Comparison of ENCODE assay signal across 19 mouse cellular contexts in genomic region chr5:21172316-21172715, GRCm38 (mm10). TPM values are rescaled to one million over a fixed set of nuclear protein-coding genes. Genes with fewer than 3 reads are reported as not detected.
DNase-seq lines count a peak whose midpoint lies in the region; ATAC-seq and TF ChIP-seq lines count a peak whose summit lies in the region.
"Had no signal": no experiment of that assay in that cellular context is flagged by ENCODE, and none has a peak within 500 bp of the region (broad histone marks: within the 10 kb centered on the region; RNA-seq: fewer than 3 reads in every experiment).

No protein-coding gene starts in this region.

- DNase-seq in adrenal gland, postnatal 10 days, result peak; percentile 61
- no peak for DNase-seq in adrenal gland, adult 18-20 months (ENCODE audit: low spot score in 2 of 2)
- DNase-seq in hindbrain, embryonic 14.5 days (ENCODE audit: low spot score), result no peak
- DNase-seq in hindbrain, embryonic 10.5 days (ENCODE audit: low spot score), result no peak
- peak; percentile 35 to 46 for DNase-seq in right cerebral cortex, postnatal 10 days (ENCODE audit: low spot score in 2 of 2)
- no peak for DNase-seq in right cerebral cortex, postnatal 36 days (ENCODE audit: low spot score in 2 of 2)
- no peak for DNase-seq in lung, adult 2 months
- DNase-seq in thymus, adult 18-20 months, result no peak
- DNase-seq: adrenal gland, adult 2 months; gastrocnemius, postnatal 10 days; kidney, adult 8-10 months; kidney, postnatal 4 days; liver; right cerebral cortex, postnatal 14 days had no signal

- no peak overlapping the region for H3K9ac ChIP-seq in hindbrain, embryonic 14.5 days
- H3K9ac ChIP-seq: embryonic facial prominence, embryonic 12.5 days; heart, embryonic 12.5 days; lung, embryonic 15.5 days had no signal

- H3K36me3 ChIP-seq in hindbrain, embryonic 14.5 days (replicated peaks; ENCODE audit: control insufficient read depth, insufficient read depth), result no peaks in the 10 kb centered on the region
- H3K36me3 ChIP-seq in hindbrain, embryonic 10.5 days, result no peaks in the 10 kb centered on the region
- H3K36me3 ChIP-seq: embryonic facial prominence, embryonic 12.5 days; forebrain, embryonic 10.5 days; heart, embryonic 12.5 days; lung, embryonic 15.5 days had no signal

- peak overlapping the region; percentile 58; the same call in 1 of the 2 replicates for H3K27ac ChIP-seq in hindbrain, embryonic 14.5 days
- H3K27ac ChIP-seq in hindbrain, embryonic 10.5 days, result no peak overlapping the region
- H3K27ac ChIP-seq: embryonic facial prominence, embryonic 12.5 days; forebrain, embryonic 10.5 days; lung, embryonic 15.5 days had no signal

- no peak for TF ChIP-seq CTCF in lung, adult 2 months (IDR thresholded peaks at IDR 0.05; ENCODE audit: insufficient read depth, low read length)

- 45% methylated on average over 3 of the region's 3 CpGs for WGBS in hindbrain, embryonic 14.5 days
- WGBS in hindbrain, embryonic 10.5 days, result 81% methylated on average over 3 of the region's 3 CpGs
- 77% methylated on average over 3 of the region's 3 CpGs for WGBS in lung, adult 2 months

- no peak overlapping the region for H3K4me3 ChIP-seq in hindbrain, embryonic 14.5 days (replicated peaks; ENCODE audit: low read length)
- no peak overlapping the region for H3K4me3 ChIP-seq in hindbrain, embryonic 10.5 days
- H3K4me3 ChIP-seq in lung, adult 2 months (replicated peaks; ENCODE audit: extremely low read depth, low read depth, low read length), result no peak overlapping the region
- H3K4me3 ChIP-seq: embryonic facial prominence, embryonic 12.5 days; forebrain, embryonic 10.5 days; heart, embryonic 12.5 days; lung, embryonic 15.5 days; megakaryocyte, embryonic 14.5 days had no signal

- no peaks in the 10 kb centered on the region for H3K9me3 ChIP-seq in hindbrain, embryonic 14.5 days (ENCODE audit: control insufficient read depth, low read length)
- no peaks in the 10 kb centered on the region for H3K9me3 ChIP-seq in hindbrain, embryonic 10.5 days
- H3K9me3 ChIP-seq: embryonic facial prominence, embryonic 12.5 days; forebrain, embryonic 10.5 days; heart, embryonic 12.5 days; lung, embryonic 15.5 days; megakaryocyte, embryonic 14.5 days had no signal

- no peak overlapping the region for H3K4me2 ChIP-seq in hindbrain, embryonic 14.5 days (replicated peaks)
- H3K4me2 ChIP-seq: embryonic facial prominence, embryonic 12.5 days; heart, embryonic 12.5 days; lung, embryonic 15.5 days had no signal

- no peaks in the 10 kb centered on the region for H3K27me3 ChIP-seq in hindbrain, embryonic 14.5 days (ENCODE audit: control insufficient read depth, insufficient read depth, low read length)
- peaks cover 3% of the 10 kb centered on the region for H3K27me3 ChIP-seq in hindbrain, embryonic 10.5 days (ENCODE audit: insufficient read depth, poor library complexity, severe bottlenecking)
- H3K27me3 ChIP-seq: embryonic facial prominence, embryonic 12.5 days; lung, embryonic 15.5 days; megakaryocyte, embryonic 14.5 days had no signal

- no peak for ATAC-seq in hindbrain, embryonic 14.5 days (ENCODE audit: low FRiP score)

- TF ChIP-seq POLR2A in lung, adult 2 months (IDR thresholded peaks at IDR 0.05; ENCODE audit: borderline replicate concordance, extremely low read depth, low read depth, low read length), result no peak

- peaks cover 36% of the 10 kb centered on the region for H3K4me1 ChIP-seq in hindbrain, embryonic 14.5 days (replicated peaks; ENCODE audit: control insufficient read depth, insufficient read depth, low read length)
- H3K4me1 ChIP-seq in hindbrain, embryonic 10.5 days (replicated peaks), result peaks cover 51% of the 10 kb centered on the region
- no peaks in the 10 kb centered on the region for H3K4me1 ChIP-seq in lung, adult 2 months (ENCODE audit: control insufficient read depth, insufficient read depth, low read length)

RNA-seq across cellular contexts. Expression of gene Gsap, which starts 13.7 kb away (rescaled TPM):
- total RNA-seq in adrenal gland, postnatal 10 days (2021), result 1 to 10 TPM; 4.9 to 6.7 TPM
- 1 to 10 TPM; 5.0 TPM for total RNA-seq in adrenal gland, adult 18-20 months (2021)
- polyA plus RNA-seq in hindbrain, embryonic 14.5 days (2014; fragmentation: Nextera tagmentation; extraction: Ambion mirVana), result 14.4 and 15.5 TPM in 2 replicates
- polyA plus RNA-seq in hindbrain, embryonic 10.5 days (2016; fragmentation: Nextera tagmentation; extraction: Ambion mirVana), result 1.8 and 2.0 TPM in 2 replicates
- 18.4 and 25.7 TPM in 2 replicates for polyA plus RNA-seq in lung, adult 2 months (2012; rRNA removed)

Comparison
In these comparisons a context has a peak if more than half of its experiments do, and no peak if none do; other contexts are left out.
1. DNase-seq: peak in adrenal gland, postnatal 10 days (single experiment) and right cerebral cortex, postnatal 10 days (2 of 2); none in adrenal gland, adult 18-20 months (0 of 2), hindbrain, embryonic 14.5 days (single experiment), hindbrain, embryonic 10.5 days (single experiment), right cerebral cortex, postnatal 36 days (0 of 2), lung, adult 2 months (single experiment) and thymus, adult 18-20 months (0 of 2).